Mouse (Mus musculus): ENCODE measurements around the gene Hk2. TPM values are rescaled to one million over a fixed set of nuclear protein-coding genes. Genes with fewer than 3 reads are reported as not detected.

Gene Hk2
- polyA plus RNA-seq, 1 experiment from 2014 or later: 20.5 TPM

- H3K36me3 ChIP-seq: 0 out of 2 replicates have a peak, but pooled peaks cover 5% of the 10 kb centered on the region
- H3K4me3 ChIP-seq: no peak overlapping the region
- H3K4me2 ChIP-seq: no peak overlapping the region
- no peak overlapping the region for H3K27ac ChIP-seq
- H3K9ac ChIP-seq: no peak overlapping the region
- WGBS: 86% methylated on average over 12 of the region's 12 CpGs
- no peak for ATAC-seq (ENCODE audit: insufficient number of reproducible peaks, insufficient read depth, low FRiP score, low TSS enrichment, low read depth)
- H3K9me3 ChIP-seq: no peaks in the 10 kb centered on the region
- H3K27me3 ChIP-seq: no peaks in the 10 kb centered on the region
- peaks cover 28% of the 10 kb centered on the region for H3K4me1 ChIP-seq
These were observed 6.3 kb downstream of the Hk2 start for GRCm38 (mm10) chr6:82767734-82768586.

- H3K4me3 ChIP-seq: no peak overlapping the region
- ATAC-seq (ENCODE audit: insufficient number of reproducible peaks, insufficient read depth, low FRiP score, low TSS enrichment, low read depth): no peak
- no peak overlapping the region for H3K4me2 ChIP-seq
- WGBS: 68% methylated on average over 4 of the region's 4 CpGs
- peaks cover 23% of the 10 kb centered on the region for H3K4me1 ChIP-seq
- H3K36me3 ChIP-seq: 0 out of 2 replicates have a peak, but pooled peaks cover 5% of the 10 kb centered on the region
- no peaks in the 10 kb centered on the region for H3K27me3 ChIP-seq
- H3K9ac ChIP-seq: no peak overlapping the region
- no peak overlapping the region for H3K27ac ChIP-seq
- no peaks in the 10 kb centered on the region for H3K9me3 ChIP-seq
These were observed 7.6 kb downstream of the Hk2 start for GRCm38 (mm10) chr6:82766636-82767035.

GRCm38 (mm10) chr6:82765261-82765660 lies 9.0 kb downstream of the Hk2 start:
- Histone ChIP-seq H3K4me2 (no peak overlapping the region), H3K36me3 (0 out of 2 replicates have a peak, but pooled peaks cover 5% of the 10 kb centered on the region), H3K9ac (no peak overlapping the region), H3K4me1 (peaks cover 18% of the 10 kb centered on the region), H3K4me3 (no peak overlapping the region), H3K27ac (no peak overlapping the region), H3K9me3 (no peaks in the 10 kb centered on the region), H3K27me3 (no peaks in the 10 kb centered on the region)
- no peak for ATAC-seq (ENCODE audit: insufficient number of reproducible peaks, insufficient read depth, low FRiP score, low TSS enrichment, low read depth)
- WGBS: 95% methylated on average over 2 of the region's 2 CpGs

- no peak for ATAC-seq (ENCODE audit: insufficient number of reproducible peaks, insufficient read depth, low FRiP score, low TSS enrichment, low read depth)
- Histone ChIP-seq H3K9ac (no peak overlapping the region), H3K9me3 (no peaks in the 10 kb centered on the region), H3K36me3 (peaks cover 13% of the 10 kb centered on the region), H3K27me3 (no peaks in the 10 kb centered on the region), H3K27ac (no peak overlapping the region), H3K4me1 (peaks cover 12% of the 10 kb centered on the region; the same call in 1 of the 2 replicates), H3K4me2 (no peak overlapping the region), H3K4me3 (no peak overlapping the region)
- WGBS: 44% methylated on average over 9 of the region's 9 CpGs
These were observed 10.3 kb downstream of the Hk2 start for GRCm38 (mm10) chr6:82763871-82764503.

GRCm38 (mm10) chr6:82762728-82763127 lies 11.5 kb downstream of the Hk2 start:
- Histone ChIP-seq H3K36me3 (peaks cover 13% of the 10 kb centered on the region), H3K27ac (no peak overlapping the region), H3K4me2 (no peak overlapping the region), H3K4me3 (no peak overlapping the region), H3K27me3 (no peaks in the 10 kb centered on the region), H3K9ac (no peak overlapping the region), H3K9me3 (no peaks in the 10 kb centered on the region), H3K4me1 (peaks cover 12% of the 10 kb centered on the region; the same call in 1 of the 2 replicates)
- WGBS: 72% methylated on average over 2 of the region's 2 CpGs
- ATAC-seq (ENCODE audit: insufficient number of reproducible peaks, insufficient read depth, low FRiP score, low TSS enrichment, low read depth): no peak

- no peak overlapping the region for H3K27ac ChIP-seq
- 88% methylated on average over 3 of the region's 3 CpGs for WGBS
- H3K4me2 ChIP-seq: no peak overlapping the region
- peaks cover 12% of the 10 kb centered on the region for H3K36me3 ChIP-seq
- no peak for ATAC-seq (ENCODE audit: insufficient number of reproducible peaks, insufficient read depth, low FRiP score, low TSS enrichment, low read depth)
- H3K4me3 ChIP-seq: no peak overlapping the region
- H3K4me1 ChIP-seq: peaks cover 12% of the 10 kb centered on the region; the same call in 1 of the 2 replicates
- H3K9ac ChIP-seq: no peak overlapping the region
- H3K9me3 ChIP-seq: no peaks in the 10 kb centered on the region
- H3K27me3 ChIP-seq: no peaks in the 10 kb centered on the region
These were observed 13.4 kb downstream of the Hk2 start for GRCm38 (mm10) chr6:82760749-82761357.

GRCm38 (mm10) chr6:82759241-82759640 lies 15.0 kb downstream of the Hk2 start:
- Histone ChIP-seq H3K9me3 (no peaks in the 10 kb centered on the region), H3K27me3 (no peaks in the 10 kb centered on the region), H3K4me3 (no peak overlapping the region), H3K9ac (no peak overlapping the region), H3K4me1 (peaks cover 11% of the 10 kb centered on the region; the same call in 1 of the 2 replicates), H3K4me2 (no peak overlapping the region), H3K36me3 (peaks cover 12% of the 10 kb centered on the region), H3K27ac (no peak overlapping the region)
- WGBS: 92% methylated on average over 5 of the region's 5 CpGs
- no peak for ATAC-seq (ENCODE audit: insufficient number of reproducible peaks, insufficient read depth, low FRiP score, low TSS enrichment, low read depth)

- H3K4me1 ChIP-seq: peaks cover 7% of the 10 kb centered on the region; the same call in 1 of the 2 replicates
- WGBS: 90% methylated on average over 9 of the region's 9 CpGs
- H3K4me3 ChIP-seq: no peak overlapping the region
- ATAC-seq (ENCODE audit: insufficient number of reproducible peaks, insufficient read depth, low FRiP score, low TSS enrichment, low read depth): no peak
- H3K27me3 ChIP-seq: no peaks in the 10 kb centered on the region
- peaks cover 14% of the 10 kb centered on the region for H3K36me3 ChIP-seq
- no peak overlapping the region for H3K27ac ChIP-seq
- H3K4me2 ChIP-seq: no peak overlapping the region
- H3K9ac ChIP-seq: no peak overlapping the region
- no peaks in the 10 kb centered on the region for H3K9me3 ChIP-seq
These were observed 17.4 kb downstream of the Hk2 start for GRCm38 (mm10) chr6:82756799-82757210.

GRCm38 (mm10) chr6:82756216-82756615 lies 18.0 kb downstream of the Hk2 start:
- H3K4me2 ChIP-seq: no peak overlapping the region
- no peak overlapping the region for H3K4me3 ChIP-seq
- H3K36me3 ChIP-seq: peaks cover 20% of the 10 kb centered on the region
- H3K27ac ChIP-seq: no peak overlapping the region
- H3K9me3 ChIP-seq: no peaks in the 10 kb centered on the region
- no peak overlapping the region for H3K9ac ChIP-seq
- H3K4me1 ChIP-seq: peaks cover 7% of the 10 kb centered on the region; the same call in 1 of the 2 replicates
- ATAC-seq (ENCODE audit: insufficient number of reproducible peaks, insufficient read depth, low FRiP score, low TSS enrichment, low read depth): no peak
- no peaks in the 10 kb centered on the region for H3K27me3 ChIP-seq
- WGBS: 95% methylated on average over 7 of the region's 7 CpGs

GRCm38 (mm10) chr6:82755338-82755737 lies 18.9 kb downstream of the Hk2 start:
- Histone ChIP-seq H3K27me3 (no peaks in the 10 kb centered on the region), H3K4me3 (no peak overlapping the region), H3K9ac (no peak overlapping the region), H3K4me2 (no peak overlapping the region), H3K27ac (no peak overlapping the region), H3K36me3 (peaks cover 20% of the 10 kb centered on the region), H3K4me1 (peaks cover 7% of the 10 kb centered on the region; the same call in 1 of the 2 replicates), H3K9me3 (no peaks in the 10 kb centered on the region)
- ATAC-seq (ENCODE audit: insufficient number of reproducible peaks, insufficient read depth, low FRiP score, low TSS enrichment, low read depth): no peak
- WGBS: 40% methylated on average over 2 of the region's 2 CpGs

GRCm38 (mm10) chr6:82754769-82755168 lies 19.5 kb downstream of the Hk2 start:
- Histone ChIP-seq H3K9ac (no peak overlapping the region), H3K4me2 (no peak overlapping the region), H3K27me3 (no peaks in the 10 kb centered on the region), H3K4me3 (no peak overlapping the region), H3K27ac (no peak overlapping the region), H3K36me3 (peaks cover 22% of the 10 kb centered on the region), H3K4me1 (peaks cover 7% of the 10 kb centered on the region; the same call in 1 of the 2 replicates), H3K9me3 (no peaks in the 10 kb centered on the region)
- ATAC-seq (ENCODE audit: insufficient number of reproducible peaks, insufficient read depth, low FRiP score, low TSS enrichment, low read depth): no peak
- WGBS: 91% methylated on average over 6 of the region's 6 CpGs
